Mouse (Mus musculus): Measurements from ENCODE around the gene Fxyd3. TPM values are rescaled to one million over a fixed set of nuclear protein-coding genes. Genes with fewer than 3 reads are reported as not detected.

The Fxyd3 gene
- polyA plus RNA-seq, 1 experiment from 2014 or later: 22.5 TPM

DNA sequence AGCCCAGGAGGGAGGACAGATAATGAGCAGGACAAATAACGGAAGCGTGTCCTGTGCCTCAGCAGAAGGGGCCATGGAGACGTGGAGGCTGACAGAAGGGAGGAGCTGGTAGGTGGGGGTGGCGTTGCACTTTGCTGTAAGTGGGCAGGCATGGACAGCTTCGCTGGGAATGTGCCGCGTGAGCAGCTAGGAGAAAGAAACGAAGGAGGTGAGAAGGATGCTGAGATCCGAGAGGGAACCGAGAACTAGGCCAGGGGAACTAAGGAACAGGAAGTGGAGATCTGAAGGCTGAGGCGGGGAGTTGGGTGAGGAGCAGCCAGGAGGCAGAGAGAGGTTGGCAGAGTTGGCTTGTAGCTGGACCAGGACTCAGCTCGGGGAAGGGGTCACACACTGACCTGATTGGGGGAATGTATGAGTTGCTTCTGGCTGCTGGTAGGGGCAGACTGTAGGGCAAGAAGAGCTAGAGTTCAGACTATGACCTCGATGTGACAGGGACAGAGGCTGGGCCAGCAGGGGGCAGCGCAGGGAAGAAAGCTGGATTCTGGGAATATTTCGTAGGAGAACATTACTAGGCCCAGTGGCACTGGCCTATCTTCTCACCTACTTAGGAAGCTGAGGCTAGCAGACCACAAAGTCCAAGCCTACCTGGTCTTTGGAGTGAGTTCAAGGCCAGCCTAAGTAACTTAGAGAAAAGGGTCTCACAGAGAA lies 28.7 kb upstream of the Fxyd3 start:
- TF ChIP-seq CTCF (IDR thresholded peaks at IDR 0.05; ENCODE audit: low read depth): peak; percentile 70
- Histone ChIP-seq H3K4me2 (ENCODE audit: low read length) (no peak overlapping the region), H3K9me3 (replicated peaks; ENCODE audit: low read length) (no peaks in the 10 kb centered on the region), H3K9ac (ENCODE audit: low read depth, low read length) (no peak overlapping the region), H3K4me3 (replicated peaks; ENCODE audit: low read depth, low read length) (no peak overlapping the region), H3K27me3 (ENCODE audit: insufficient read depth, low read length) (no peaks in the 10 kb centered on the region), H3K36me3 (ENCODE audit: insufficient read depth, low read length) (no peaks in the 10 kb centered on the region), H3K27ac (no peak overlapping the region), H3K4me1 (replicated peaks; ENCODE audit: insufficient read depth, low read length) (no peaks in the 10 kb centered on the region)
- no peak for DNase-seq (ENCODE audit: low spot score)
- 37% methylated on average over 15 of the region's 15 CpGs for WGBS
- no peak for ATAC-seq (replicated peaks; ENCODE audit: low FRiP score, low read depth)

DNA sequence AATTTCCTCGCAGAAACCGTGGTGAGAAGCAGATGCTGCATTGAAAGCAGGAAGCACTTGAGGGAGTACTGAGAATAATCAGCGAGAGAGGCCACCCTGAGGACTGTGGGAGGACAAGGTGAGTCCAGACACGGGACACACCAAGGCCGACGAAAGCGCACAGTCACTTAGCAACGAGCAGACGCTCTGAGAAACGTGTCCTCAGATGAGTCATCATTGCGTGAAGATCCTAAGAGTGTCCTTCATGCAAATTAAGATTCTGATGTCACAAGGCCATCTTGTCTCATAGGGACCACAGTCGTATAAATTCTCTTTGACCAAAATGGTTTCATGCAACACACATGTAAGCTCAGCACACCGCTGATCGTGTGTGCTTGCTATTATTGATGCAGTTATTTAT lies 24.3 kb upstream of the Fxyd3 start:
- TF ChIP-seq CTCF (IDR thresholded peaks at IDR 0.05; ENCODE audit: low read depth): no peak
- ATAC-seq (replicated peaks; ENCODE audit: low FRiP score, low read depth): no peak

DNA sequence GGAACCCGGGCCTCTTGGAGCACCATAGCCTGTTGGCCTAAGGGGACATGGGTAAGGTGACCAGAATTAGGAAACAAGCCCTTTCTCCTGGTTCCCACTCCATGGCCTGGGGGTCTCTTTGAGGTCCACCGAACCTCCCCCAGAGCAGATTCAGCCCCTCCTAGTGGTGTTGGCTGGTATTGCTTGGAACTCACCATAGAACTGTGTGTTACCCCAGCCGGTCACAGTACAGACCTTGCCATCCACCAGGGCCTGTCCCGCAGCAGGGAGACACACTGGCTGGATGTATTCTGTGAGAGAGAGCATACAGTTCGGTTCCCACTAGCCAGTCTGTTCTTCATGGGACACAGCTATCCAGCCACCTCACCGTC lies 23.1 kb upstream of the Fxyd3 start:
- Histone ChIP-seq H3K27me3 (ENCODE audit: insufficient read depth, low read length) (no peaks in the 10 kb centered on the region), H3K27ac (no peak overlapping the region), H3K4me1 (replicated peaks; ENCODE audit: insufficient read depth, low read length) (no peaks in the 10 kb centered on the region), H3K4me3 (replicated peaks; ENCODE audit: low read depth, low read length) (no peak overlapping the region), H3K4me2 (ENCODE audit: low read length) (no peak overlapping the region), H3K36me3 (ENCODE audit: insufficient read depth, low read length) (no peaks in the 10 kb centered on the region), H3K9me3 (replicated peaks; ENCODE audit: low read length) (no peaks in the 10 kb centered on the region), H3K9ac (ENCODE audit: low read depth, low read length) (no peak overlapping the region)
- 91% methylated on average over 6 of the region's 6 CpGs for WGBS
- ATAC-seq (replicated peaks; ENCODE audit: low FRiP score, low read depth) (no peak), DNase-seq (ENCODE audit: low spot score) (no peak)
- peak; percentile 23; the same call in 1 of the 2 replicates for TF ChIP-seq CTCF (IDR thresholded peaks at IDR 0.05; ENCODE audit: low read depth)

More for the DNA sequence above, 24.3 kb upstream of the Fxyd3 start:
- Histone ChIP-seq H3K9me3 (replicated peaks; ENCODE audit: low read length) (no peaks in the 10 kb centered on the region), H3K4me2 (ENCODE audit: low read length) (no peak overlapping the region), H3K27me3 (ENCODE audit: insufficient read depth, low read length) (no peaks in the 10 kb centered on the region), H3K27ac (no peak overlapping the region), H3K36me3 (ENCODE audit: insufficient read depth, low read length) (no peaks in the 10 kb centered on the region), H3K4me3 (replicated peaks; ENCODE audit: low read depth, low read length) (no peak overlapping the region), H3K9ac (ENCODE audit: low read depth, low read length) (no peak overlapping the region), H3K4me1 (replicated peaks; ENCODE audit: insufficient read depth, low read length) (no peaks in the 10 kb centered on the region)
- 77% methylated on average over 14 of the region's 14 CpGs for WGBS
- no peak for DNase-seq (ENCODE audit: low spot score)

DNA sequence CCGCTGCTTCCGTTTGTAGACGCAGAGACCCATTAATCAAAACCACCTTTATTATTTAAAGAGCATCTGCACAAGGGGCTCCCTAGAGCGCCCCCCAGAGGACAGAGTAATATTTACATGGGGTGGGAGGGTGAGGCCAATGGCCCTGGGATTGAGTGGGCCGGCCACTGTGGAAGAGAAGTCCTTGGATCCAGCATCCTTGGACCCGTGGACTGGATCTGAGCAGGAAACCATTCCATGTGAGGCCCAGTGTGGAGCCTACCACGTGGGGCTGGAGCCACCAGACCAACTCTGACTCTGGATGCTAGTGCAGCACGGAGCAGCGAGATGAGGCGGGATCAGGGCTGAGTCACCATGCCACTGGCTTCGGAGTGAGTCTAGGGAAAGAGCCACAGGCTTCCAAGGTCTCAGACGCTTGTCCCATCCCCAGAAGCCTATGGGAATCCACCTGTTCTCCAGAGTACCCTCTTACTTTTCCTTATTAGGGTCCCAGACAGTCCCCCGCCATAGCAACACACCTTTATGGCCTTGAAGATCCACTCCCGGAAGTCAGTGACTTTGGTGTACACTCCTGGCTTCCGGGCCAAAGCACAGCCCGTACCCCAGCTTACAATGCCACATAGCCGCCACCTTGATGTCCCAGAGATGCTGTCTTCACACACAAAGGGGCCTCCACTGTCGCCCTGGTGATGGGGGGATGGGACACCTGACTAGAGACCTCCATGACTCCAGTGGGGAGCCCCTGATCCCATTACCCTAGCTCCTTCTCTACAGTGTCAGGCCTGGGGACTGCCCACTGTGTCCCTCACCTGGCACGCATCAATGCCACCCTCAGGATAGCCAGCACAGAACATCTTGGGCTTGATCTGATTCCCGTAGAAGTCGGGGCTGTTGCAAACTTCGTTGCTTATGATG lies 22.4 kb upstream of the Fxyd3 start:
- H3K9ac ChIP-seq (ENCODE audit: low read depth, low read length): no peak overlapping the region
- no peak for DNase-seq (ENCODE audit: low spot score)

GRCm38 (mm10) chr7:31097583-31098248 lies 21.2 kb upstream of the Fxyd3 start:
- no peak overlapping the region for H3K4me3 ChIP-seq (replicated peaks; ENCODE audit: low read depth, low read length)

More for the DNA sequence above, 22.4 kb upstream of the Fxyd3 start:
- no peaks in the 10 kb centered on the region for H3K27me3 ChIP-seq (ENCODE audit: insufficient read depth, low read length)
- 76% methylated on average over 22 of the region's 22 CpGs for WGBS
- H3K4me3 ChIP-seq (replicated peaks; ENCODE audit: low read depth, low read length): no peak overlapping the region
- ATAC-seq (replicated peaks; ENCODE audit: low FRiP score, low read depth): no peak
- H3K9me3 ChIP-seq (replicated peaks; ENCODE audit: low read length): no peaks in the 10 kb centered on the region
- peak; percentile 44; the same call in 1 of the 2 replicates for TF ChIP-seq CTCF (IDR thresholded peaks at IDR 0.05; ENCODE audit: low read depth)
- H3K27ac ChIP-seq: no peak overlapping the region
- no peak overlapping the region for H3K4me2 ChIP-seq (ENCODE audit: low read length)
- no peaks in the 10 kb centered on the region for H3K36me3 ChIP-seq (ENCODE audit: insufficient read depth, low read length)
- H3K4me1 ChIP-seq (replicated peaks; ENCODE audit: insufficient read depth, low read length): no peaks in the 10 kb centered on the region

More at GRCm38 (mm10) chr7:31097583-31098248, 21.2 kb upstream of the Fxyd3 start:
- TF ChIP-seq CTCF (IDR thresholded peaks at IDR 0.05; ENCODE audit: low read depth): peak; percentile 97
- Histone ChIP-seq H3K27me3 (ENCODE audit: insufficient read depth, low read length) (no peaks in the 10 kb centered on the region), H3K9ac (ENCODE audit: low read depth, low read length) (no peak overlapping the region), H3K36me3 (ENCODE audit: insufficient read depth, low read length) (no peaks in the 10 kb centered on the region), H3K9me3 (replicated peaks; ENCODE audit: low read length) (no peaks in the 10 kb centered on the region), H3K4me2 (ENCODE audit: low read length) (peak overlapping the region; percentile 38), H3K4me1 (replicated peaks; ENCODE audit: insufficient read depth, low read length) (no peaks in the 10 kb centered on the region), H3K27ac (no peak overlapping the region)
- DNase-seq (ENCODE audit: low spot score) (peak; percentile 97), ATAC-seq (replicated peaks; ENCODE audit: low FRiP score, low read depth) (peak; percentile 90)
- 48% methylated on average over 20 of the region's 20 CpGs for WGBS

All from kidney, postnatal 0 days (tissue).